Mouse (Mus musculus): ENCODE data around the gene Shld1. TPM values are rescaled to one million over a fixed set of nuclear protein-coding genes. Genes with fewer than 3 reads are reported as not detected.

The Shld1 gene
- polyA plus RNA-seq, 1 experiment from 2014 or later = 13.7 TPM

DNA sequence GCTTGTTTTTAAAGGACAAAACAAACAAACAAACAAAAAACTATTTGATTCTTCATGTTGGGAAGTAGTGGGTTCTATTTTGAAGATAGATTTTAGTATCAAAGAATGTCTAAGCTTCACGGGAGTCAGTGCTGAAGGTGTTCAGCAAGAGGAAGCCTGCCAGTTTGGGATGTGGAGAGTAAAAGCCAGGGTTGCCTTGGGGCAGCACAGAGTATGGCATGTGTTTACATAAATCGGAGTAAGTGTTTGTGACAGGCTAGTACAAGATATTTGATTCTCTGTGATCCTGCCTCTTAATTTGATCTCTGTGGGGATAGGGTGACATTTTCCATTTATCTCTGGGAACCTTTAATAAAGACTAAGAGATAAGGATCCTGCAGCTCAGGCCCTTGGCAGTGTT lies 65.7 kb downstream of the Shld1 start:
- no peaks in the 10 kb centered on the region for H3K27me3 ChIP-seq (replicated peaks; ENCODE audit: control insufficient read depth, insufficient read depth, low read length)
- 61% methylated on average over 2 of the region's 2 CpGs for WGBS
- no peak overlapping the region for H3K9ac ChIP-seq (ENCODE audit: low read depth, low read length)
- ATAC-seq = no peak
- no peak overlapping the region for H3K4me2 ChIP-seq (ENCODE audit: low read depth, low read length)
- H3K4me1 ChIP-seq (ENCODE audit: control insufficient read depth, insufficient read depth, low read length) = no peaks in the 10 kb centered on the region
- H3K36me3 ChIP-seq (ENCODE audit: control insufficient read depth, insufficient read depth, low read length) = no peaks in the 10 kb centered on the region
- no peak overlapping the region for H3K4me3 ChIP-seq (ENCODE audit: low read length)
- H3K9me3 ChIP-seq (ENCODE audit: control insufficient read depth, low read length) = no peaks in the 10 kb centered on the region
- H3K27ac ChIP-seq (ENCODE audit: low read length) = no peak overlapping the region

DNA sequence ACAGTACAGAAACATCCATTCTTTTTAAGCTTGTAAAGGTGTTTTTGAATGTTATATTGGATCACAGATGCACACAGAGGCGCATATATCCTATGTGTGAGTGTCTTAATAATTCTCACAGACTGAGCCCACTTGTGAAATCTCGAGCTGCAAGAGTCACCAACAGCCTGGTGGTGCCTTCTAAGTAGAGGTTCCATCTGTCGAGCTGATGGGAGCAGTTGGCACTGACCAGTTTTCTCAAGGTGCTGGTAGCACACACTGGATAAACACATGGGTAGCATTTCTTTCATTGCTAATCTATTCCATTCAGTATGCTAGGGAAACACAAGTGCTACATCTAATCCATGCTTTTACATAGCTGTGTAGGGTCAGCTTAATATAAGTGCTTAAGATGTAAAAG lies 66.4 kb downstream of the Shld1 start:
- Histone ChIP-seq H3K36me3 (ENCODE audit: control insufficient read depth, insufficient read depth, low read length) (no peaks in the 10 kb centered on the region), H3K9ac (ENCODE audit: low read depth, low read length) (no peak overlapping the region), H3K9me3 (ENCODE audit: control insufficient read depth, low read length) (no peaks in the 10 kb centered on the region), H3K4me3 (ENCODE audit: low read length) (no peak overlapping the region), H3K27ac (ENCODE audit: low read length) (no peak overlapping the region), H3K4me2 (ENCODE audit: low read depth, low read length) (no peak overlapping the region), H3K27me3 (replicated peaks; ENCODE audit: control insufficient read depth, insufficient read depth, low read length) (no peaks in the 10 kb centered on the region), H3K4me1 (ENCODE audit: control insufficient read depth, insufficient read depth, low read length) (no peaks in the 10 kb centered on the region)
- ATAC-seq = no peak
- WGBS = 81% methylated on average over 3 of the region's 3 CpGs

DNA sequence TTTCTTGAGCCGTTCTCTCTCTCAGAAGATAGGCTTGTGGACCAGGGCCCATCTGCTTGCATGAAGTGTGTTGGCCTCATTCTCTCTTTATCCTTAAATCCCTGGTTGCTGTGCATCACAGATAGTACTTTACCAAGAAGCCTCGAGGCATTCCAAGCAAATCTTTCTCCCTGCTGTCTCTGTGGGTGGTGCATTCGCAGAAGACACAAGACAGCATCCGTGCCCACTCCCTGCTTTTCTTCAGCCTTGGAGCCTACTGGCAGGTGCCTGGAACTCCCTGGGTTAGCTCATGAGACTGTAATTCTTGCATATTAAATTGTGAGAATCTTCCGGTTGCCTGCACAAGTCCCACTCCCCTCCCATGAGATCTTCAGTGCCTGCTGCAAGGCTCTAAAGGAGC lies 71.2 kb downstream of the Shld1 start:
- Histone ChIP-seq H3K4me2 (ENCODE audit: low read depth, low read length) (no peak overlapping the region), H3K9ac (ENCODE audit: low read depth, low read length) (no peak overlapping the region), H3K27ac (ENCODE audit: low read length) (no peak overlapping the region), H3K4me3 (ENCODE audit: low read length) (no peak overlapping the region), H3K27me3 (replicated peaks; ENCODE audit: control insufficient read depth, insufficient read depth, low read length) (no peaks in the 10 kb centered on the region), H3K36me3 (ENCODE audit: control insufficient read depth, insufficient read depth, low read length) (no peaks in the 10 kb centered on the region), H3K9me3 (ENCODE audit: control insufficient read depth, low read length) (no peaks in the 10 kb centered on the region), H3K4me1 (ENCODE audit: control insufficient read depth, insufficient read depth, low read length) (no peaks in the 10 kb centered on the region; the same call in 1 of the 2 replicates)
- WGBS = 65% methylated on average over 5 of the region's 5 CpGs
- no peak for ATAC-seq

DNA sequence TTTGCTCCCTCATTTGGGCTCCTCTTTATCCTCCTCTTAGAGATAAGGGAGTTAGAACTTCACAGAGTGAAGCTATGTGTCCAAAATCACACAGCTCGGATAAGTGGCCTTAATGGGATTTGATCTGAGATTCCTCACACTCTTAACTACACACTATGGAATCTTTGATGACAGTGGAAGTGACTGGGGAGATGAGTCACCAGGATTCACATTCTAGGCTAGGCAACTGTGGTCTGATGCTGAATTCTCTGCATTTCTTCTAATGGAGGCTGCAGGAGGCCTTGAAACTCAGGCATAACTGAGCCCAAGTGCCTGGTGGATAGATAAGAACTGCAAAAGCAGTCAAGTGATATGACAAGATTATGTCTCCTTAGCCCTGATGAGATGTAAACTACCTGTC lies 84.1 kb downstream of the Shld1 start:
- H3K27me3 ChIP-seq (replicated peaks; ENCODE audit: control insufficient read depth, insufficient read depth, low read length) = no peaks in the 10 kb centered on the region
- no peak overlapping the region for H3K4me3 ChIP-seq (ENCODE audit: low read length)
- ATAC-seq = no peak
- H3K9ac ChIP-seq (ENCODE audit: low read depth, low read length) = no peak overlapping the region
- no peak overlapping the region for H3K4me2 ChIP-seq (ENCODE audit: low read depth, low read length)
- no peaks in the 10 kb centered on the region for H3K9me3 ChIP-seq (ENCODE audit: control insufficient read depth, low read length)
- H3K27ac ChIP-seq (ENCODE audit: low read length) = no peak overlapping the region
- WGBS = 71% methylated on average over 1 of the region's 1 CpGs
- no peaks in the 10 kb centered on the region for H3K4me1 ChIP-seq (ENCODE audit: control insufficient read depth, insufficient read depth, low read length)
- no peaks in the 10 kb centered on the region for H3K36me3 ChIP-seq (ENCODE audit: control insufficient read depth, insufficient read depth, low read length)

DNA sequence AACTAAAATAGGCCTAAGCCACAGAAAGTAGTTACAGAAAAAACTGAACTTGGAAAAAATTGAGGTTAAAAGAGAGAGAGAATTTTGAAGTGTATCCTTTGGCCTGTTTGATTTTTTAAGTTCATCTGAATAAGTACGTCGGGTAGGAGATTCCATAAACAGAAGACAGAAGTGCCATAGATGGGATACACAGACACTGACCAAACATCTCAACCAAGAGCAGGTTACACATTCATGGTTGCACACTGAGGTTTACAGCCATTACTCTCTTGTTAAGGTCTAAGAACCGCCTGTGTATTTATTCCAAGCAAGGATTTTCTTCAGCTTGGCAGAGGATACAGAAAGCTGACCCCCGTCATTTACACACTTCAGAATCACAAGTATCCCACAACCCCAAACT lies 94.2 kb downstream of the Shld1 start, which contains the start of gene Chgb:
Gene Chgb, plus strand, starts transcription at position 301 of the 400 bp plus-strand sequence.
- WGBS = 11% methylated on average over 4 of the region's 4 CpGs
- Histone ChIP-seq H3K27ac (ENCODE audit: low read length) (no peak within 1 kb of the TSS), H3K4me3 (ENCODE audit: low read length) (peak within 1 kb of the TSS; percentile 47), H3K27me3 (replicated peaks; ENCODE audit: control insufficient read depth, insufficient read depth, low read length) (no peaks in the 10 kb centered on the region; the same call in 1 of the 2 replicates), H3K9me3 (ENCODE audit: control insufficient read depth, low read length) (no peaks in the 10 kb centered on the region), H3K36me3 (ENCODE audit: control insufficient read depth, insufficient read depth, low read length) (no peaks in the 10 kb centered on the region), H3K9ac (ENCODE audit: low read depth, low read length) (no peak within 1 kb of the TSS), H3K4me1 (ENCODE audit: control insufficient read depth, insufficient read depth, low read length) (0 out of 2 replicates have a peak, but pooled peaks cover 4% of the 10 kb centered on the region), H3K4me2 (ENCODE audit: low read depth, low read length) (peak within 1 kb of the TSS; percentile 89)
- 0 out of 2 replicates have a peak, but pooled peaks have one; percentile 6 for ATAC-seq

DNA sequence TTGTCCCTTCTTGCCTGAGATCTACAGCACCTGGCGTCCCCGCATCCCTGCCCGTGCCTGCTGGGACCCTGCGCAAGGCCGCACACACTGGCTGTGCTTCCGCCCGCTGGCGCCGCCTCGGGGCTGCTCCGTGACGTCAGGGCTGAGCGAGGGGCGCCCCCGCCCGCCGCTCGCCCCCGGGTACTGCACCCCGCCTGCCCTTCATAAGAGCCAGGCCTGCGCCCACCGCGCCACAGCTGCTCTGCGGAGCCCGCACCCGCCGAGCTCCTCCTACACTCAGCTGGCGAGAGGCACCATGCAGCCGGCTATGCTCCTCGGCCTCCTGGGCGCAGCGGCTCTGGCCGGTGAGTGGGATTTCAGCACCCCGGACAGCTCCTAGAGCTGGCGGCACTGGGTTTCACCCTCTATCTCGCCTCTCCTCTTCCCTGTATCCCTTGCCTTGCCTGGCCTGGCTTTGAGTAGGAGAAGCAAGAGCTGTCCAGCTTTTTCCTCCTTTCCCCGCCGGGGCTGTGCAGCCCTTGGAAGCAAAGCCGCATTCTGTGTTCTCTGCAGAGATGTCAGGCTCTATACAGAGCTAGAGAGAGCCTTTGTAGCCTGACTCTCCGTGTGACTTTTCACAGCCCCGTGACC lies 94.8 kb downstream of the Shld1 start:
- Histone ChIP-seq H3K9ac (ENCODE audit: low read depth, low read length) (no peak overlapping the region), H3K36me3 (ENCODE audit: control insufficient read depth, insufficient read depth, low read length) (no peaks in the 10 kb centered on the region), H3K4me2 (ENCODE audit: low read depth, low read length) (peak overlapping the region; percentile 89), H3K27ac (ENCODE audit: low read length) (no peak overlapping the region), H3K4me3 (ENCODE audit: low read length) (peak overlapping the region; percentile 47), H3K4me1 (ENCODE audit: control insufficient read depth, insufficient read depth, low read length) (0 out of 2 replicates have a peak, but pooled peaks cover 4% of the 10 kb centered on the region), H3K9me3 (ENCODE audit: control insufficient read depth, low read length) (no peaks in the 10 kb centered on the region), H3K27me3 (replicated peaks; ENCODE audit: control insufficient read depth, insufficient read depth, low read length) (no peaks in the 10 kb centered on the region; the same call in 1 of the 2 replicates)
- 2% methylated on average over 33 of the region's 41 CpGs for WGBS
- peak; percentile 99 for ATAC-seq

DNA sequence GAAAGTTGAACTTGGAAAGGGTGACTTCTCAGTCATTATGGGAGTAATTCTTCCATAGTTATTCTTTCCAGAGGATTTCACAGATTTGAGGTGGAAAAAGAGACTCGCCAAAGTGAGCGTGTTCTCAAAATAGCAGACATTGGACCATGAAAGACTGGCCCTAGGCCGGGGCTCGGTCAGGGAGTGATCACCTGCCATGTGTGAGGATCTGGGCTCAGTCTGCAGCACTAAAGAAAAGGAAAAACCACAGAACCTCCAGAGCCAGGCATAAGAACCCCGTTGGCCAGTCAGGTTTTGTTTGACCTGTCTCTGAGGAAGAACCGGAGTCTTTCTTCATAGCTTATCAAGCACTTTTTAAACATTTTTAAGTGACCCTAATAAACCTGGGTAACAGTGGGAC lies 97.3 kb downstream of the Shld1 start:
- Histone ChIP-seq H3K9me3 (ENCODE audit: control insufficient read depth, low read length) (no peaks in the 10 kb centered on the region), H3K4me1 (ENCODE audit: control insufficient read depth, insufficient read depth, low read length) (0 out of 2 replicates have a peak, but pooled peaks cover 4% of the 10 kb centered on the region), H3K27ac (ENCODE audit: low read length) (no peak overlapping the region), H3K9ac (ENCODE audit: low read depth, low read length) (no peak overlapping the region), H3K4me2 (ENCODE audit: low read depth, low read length) (no peak overlapping the region), H3K27me3 (replicated peaks; ENCODE audit: control insufficient read depth, insufficient read depth, low read length) (no peaks in the 10 kb centered on the region; the same call in 1 of the 2 replicates), H3K36me3 (ENCODE audit: control insufficient read depth, insufficient read depth, low read length) (no peaks in the 10 kb centered on the region), H3K4me3 (ENCODE audit: low read length) (no peak overlapping the region)
- WGBS = 76% methylated on average over 6 of the region's 6 CpGs
- ATAC-seq = no peak

DNA sequence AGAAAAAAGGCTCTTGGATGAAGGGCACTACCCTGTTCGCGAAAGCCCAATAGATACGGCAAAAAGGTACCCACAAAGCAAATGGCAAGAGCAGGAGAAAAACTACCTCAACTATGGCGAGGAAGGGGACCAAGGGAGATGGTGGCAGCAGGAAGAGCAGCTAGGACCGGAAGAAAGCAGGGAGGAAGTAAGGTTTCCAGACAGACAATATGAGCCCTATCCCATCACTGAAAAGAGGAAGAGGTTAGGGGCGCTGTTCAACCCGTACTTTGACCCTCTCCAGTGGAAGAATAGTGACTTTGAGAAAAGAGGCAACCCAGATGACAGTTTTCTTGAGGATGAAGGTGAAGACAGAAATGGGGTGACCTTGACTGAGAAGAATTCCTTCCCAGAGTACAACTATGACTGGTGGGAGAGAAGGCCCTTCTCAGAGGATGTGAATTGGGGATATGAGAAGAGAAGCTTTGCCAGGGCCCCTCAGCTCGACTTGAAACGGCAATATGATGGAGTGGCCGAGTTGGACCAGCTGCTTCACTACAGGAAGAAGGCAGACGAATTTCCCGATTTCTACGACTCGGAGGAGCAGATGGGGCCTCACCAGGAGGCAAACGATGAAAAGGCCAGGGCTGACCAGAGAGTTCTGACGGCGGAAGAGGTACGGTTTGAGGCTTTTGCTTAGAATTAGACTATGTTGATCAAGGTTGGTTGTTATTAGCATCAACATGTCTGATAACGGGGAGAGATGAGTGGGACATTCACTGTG lies 106.9 kb downstream of the Shld1 start:
- H3K36me3 ChIP-seq (ENCODE audit: control insufficient read depth, insufficient read depth, low read length) = no peaks in the 10 kb centered on the region
- H3K4me2 ChIP-seq (ENCODE audit: low read depth, low read length) = no peak overlapping the region
- no peaks in the 10 kb centered on the region for H3K27me3 ChIP-seq (replicated peaks; ENCODE audit: control insufficient read depth, insufficient read depth, low read length)
- H3K9me3 ChIP-seq (ENCODE audit: control insufficient read depth, low read length) = no peaks in the 10 kb centered on the region
- no peak for ATAC-seq
- H3K27ac ChIP-seq (ENCODE audit: low read length) = no peak overlapping the region
- H3K9ac ChIP-seq (ENCODE audit: low read depth, low read length) = no peak overlapping the region
- H3K4me1 ChIP-seq (ENCODE audit: control insufficient read depth, insufficient read depth, low read length) = no peaks in the 10 kb centered on the region
- H3K4me3 ChIP-seq (ENCODE audit: low read length) = no peak overlapping the region
- WGBS = 85% methylated on average over 19 of the region's 19 CpGs

DNA sequence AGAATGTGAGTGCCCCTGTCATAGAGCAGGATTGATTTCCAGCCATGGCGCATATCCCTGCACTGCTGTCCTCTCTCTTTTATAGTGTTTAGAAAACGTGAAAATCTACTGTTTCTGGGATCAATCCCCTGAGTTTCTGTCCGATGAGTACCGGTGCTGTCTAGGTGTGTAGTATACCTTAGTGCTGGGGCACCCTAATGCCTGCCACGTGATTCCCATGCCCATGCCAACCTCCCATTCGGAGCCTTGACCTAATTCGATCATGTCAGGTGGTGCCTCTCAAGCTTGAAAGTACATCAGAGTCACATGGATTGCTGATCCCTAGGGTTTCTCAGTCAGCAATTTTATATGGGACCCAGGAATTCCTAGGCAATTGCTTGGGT lies 107.5 kb downstream of the Shld1 start:
- H3K4me1 ChIP-seq (ENCODE audit: control insufficient read depth, insufficient read depth, low read length) = no peaks in the 10 kb centered on the region
- no peak overlapping the region for H3K4me2 ChIP-seq (ENCODE audit: low read depth, low read length)
- H3K9ac ChIP-seq (ENCODE audit: low read depth, low read length) = no peak overlapping the region
- H3K27me3 ChIP-seq (replicated peaks; ENCODE audit: control insufficient read depth, insufficient read depth, low read length) = no peaks in the 10 kb centered on the region
- no peaks in the 10 kb centered on the region for H3K36me3 ChIP-seq (ENCODE audit: control insufficient read depth, insufficient read depth, low read length)
- 82% methylated on average over 7 of the region's 7 CpGs for WGBS
- no peak for ATAC-seq
- no peak overlapping the region for H3K27ac ChIP-seq (ENCODE audit: low read length)
- no peak overlapping the region for H3K4me3 ChIP-seq (ENCODE audit: low read length)
- H3K9me3 ChIP-seq (ENCODE audit: control insufficient read depth, low read length) = no peaks in the 10 kb centered on the region

Measured in intestine, embryonic 16.5 days (tissue).